In genomic region chr11:67030904-67031602, GRCm38 (mm10) we compare ENCODE assay signal across 12 mouse cellular contexts. TPM values are rescaled to one million over a fixed set of nuclear protein-coding genes. Genes with fewer than 3 reads are reported as not detected.
DNase-seq lines count a peak whose midpoint lies in the region; ATAC-seq and TF ChIP-seq lines count a peak whose summit lies in the region.
"Had no signal": no experiment of that assay in that cellular context is flagged by ENCODE, and none has a peak within 500 bp of the region (broad histone marks: within the 10 kb centered on the region; RNA-seq: fewer than 3 reads in every experiment).

No protein-coding gene starts in this region.

- DNase-seq in CD4-positive, CD25-positive, alpha-beta regulatory T cell, adult 2 months (ENCODE audit: low read depth, low spot score): peak; percentile 23
- DNase-seq in liver: peak; percentile 13
- no peak for DNase-seq in thymus, adult 2 months
- no peak for DNase-seq in limb, embryonic 10.5 days (ENCODE audit: low spot score)
- DNase-seq: heart, postnatal 4 days; liver, embryonic 13.5 days had no signal

- peak; percentile 79 for TF ChIP-seq POLR2A in small intestine, adult 2 months (IDR thresholded peaks at IDR 0.05; ENCODE audit: low read depth, low read length)
- TF ChIP-seq POLR2A in thymus, adult 2 months (IDR thresholded peaks at IDR 0.05; ENCODE audit: control insufficient read depth, extremely low read depth, insufficient read depth, low read length, poor library complexity): no peak

- 42% methylated on average over 16 of the region's 16 CpGs for WGBS in liver, embryonic 12.5 days (ENCODE audit: insufficient replicate concordance)
- WGBS in small intestine, adult 2 months: 24% methylated on average over 16 of the region's 16 CpGs
- WGBS in thymus, adult 2 months: 46% methylated on average over 16 of the region's 16 CpGs
- WGBS in limb, embryonic 10.5 days: 58% methylated on average over 16 of the region's 16 CpGs

- peaks cover 7% of the 10 kb centered on the region; the same call in 1 of the 2 replicates for H3K4me1 ChIP-seq in liver, embryonic 12.5 days
- H3K4me1 ChIP-seq in small intestine, adult 2 months (ENCODE audit: control insufficient read depth, insufficient read depth, insufficient read length, low read length): peaks cover 11% of the 10 kb centered on the region; the same call in 1 of the 2 replicates
- no peaks in the 10 kb centered on the region for H3K4me1 ChIP-seq in thymus, adult 2 months (replicated peaks; ENCODE audit: control insufficient read depth, insufficient read depth, low read length)
- no peaks in the 10 kb centered on the region for H3K4me1 ChIP-seq in limb, embryonic 10.5 days
- H3K4me1 ChIP-seq: liver, embryonic 13.5 days had no signal

- H3K9ac ChIP-seq in liver, embryonic 12.5 days: no peak overlapping the region
- H3K9ac ChIP-seq: liver, embryonic 13.5 days had no signal

- peaks cover 9% of the 10 kb centered on the region for H3K27me3 ChIP-seq in liver, embryonic 12.5 days (replicated peaks)
- H3K27me3 ChIP-seq in small intestine, adult 2 months (ENCODE audit: control insufficient read depth, insufficient read depth, low read length): no peaks in the 10 kb centered on the region
- H3K27me3 ChIP-seq in thymus, adult 2 months (ENCODE audit: control insufficient read depth, insufficient read depth, low read length): no peaks in the 10 kb centered on the region
- H3K27me3 ChIP-seq in limb, embryonic 10.5 days (ENCODE audit: low read depth, poor library complexity, severe bottlenecking): no peaks in the 10 kb centered on the region
- H3K27me3 ChIP-seq: liver, embryonic 13.5 days had no signal

- no peak overlapping the region for H3K4me2 ChIP-seq in liver, embryonic 12.5 days
- H3K4me2 ChIP-seq: liver, embryonic 13.5 days had no signal

- TF ChIP-seq CTCF in small intestine, adult 2 months (IDR thresholded peaks at IDR 0.05; ENCODE audit: extremely low read depth, insufficient read length, insufficient replicate concordance, low read depth, low read length): peak; percentile 51; the same call in 1 of the 2 replicates
- TF ChIP-seq CTCF in thymus, adult 2 months (IDR thresholded peaks at IDR 0.05; ENCODE audit: borderline replicate concordance, control insufficient read depth, extremely low read depth, insufficient read depth, low read length, poor library complexity): no peak

- no peak for ATAC-seq in CD4-positive, CD25-positive, alpha-beta regulatory T cell, adult 4 months
- ATAC-seq in liver, embryonic 12.5 days: no peak
- ATAC-seq in granulocyte monocyte progenitor cell, adult 5-6 weeks (replicated peaks; ENCODE audit: poor library complexity, severe bottlenecking): peak; percentile 80

- H3K4me3 ChIP-seq in liver, embryonic 12.5 days: no peak overlapping the region
- H3K4me3 ChIP-seq in small intestine, adult 2 months (ENCODE audit: low read depth, low read length): peak overlapping the region; percentile 51
- H3K4me3 ChIP-seq in thymus, adult 2 months (ENCODE audit: control insufficient read depth, insufficient read depth, low read length): no peak overlapping the region
- H3K4me3 ChIP-seq in limb, embryonic 10.5 days: no peak overlapping the region
- H3K4me3 ChIP-seq: liver, embryonic 13.5 days; megakaryocyte, embryonic 14.5 days had no signal

- H3K27ac ChIP-seq in liver, embryonic 12.5 days: no peak overlapping the region
- peak overlapping the region; percentile 99 for H3K27ac ChIP-seq in small intestine, adult 2 months (ENCODE audit: insufficient read depth, low read depth, low read length)
- H3K27ac ChIP-seq in thymus, adult 2 months (ENCODE audit: control insufficient read depth, insufficient read depth, low read length): no peak overlapping the region
- H3K27ac ChIP-seq in limb, embryonic 10.5 days: no peak overlapping the region
- H3K27ac ChIP-seq: liver, embryonic 13.5 days had no signal

- no peaks in the 10 kb centered on the region for H3K9me3 ChIP-seq in liver, embryonic 12.5 days (replicated peaks)
- H3K9me3 ChIP-seq in limb, embryonic 10.5 days (replicated peaks): no peaks in the 10 kb centered on the region
- H3K9me3 ChIP-seq: liver, embryonic 13.5 days; megakaryocyte, embryonic 14.5 days had no signal

- H3K36me3 ChIP-seq in liver, embryonic 12.5 days: no peaks in the 10 kb centered on the region
- H3K36me3 ChIP-seq in small intestine, adult 2 months (ENCODE audit: control insufficient read depth, insufficient read depth, low read length): no peaks in the 10 kb centered on the region
- H3K36me3 ChIP-seq in thymus, adult 2 months (ENCODE audit: control insufficient read depth, insufficient read depth, low read length): no peaks in the 10 kb centered on the region
- no peaks in the 10 kb centered on the region for H3K36me3 ChIP-seq in limb, embryonic 10.5 days
- H3K36me3 ChIP-seq: liver, embryonic 13.5 days had no signal

RNA-seq across cellular contexts. Expression of gene Tmem220, which starts 6.1 kb away (rescaled TPM):
- polyA plus RNA-seq in CD4-positive, CD25-positive, alpha-beta regulatory T cell, adult 4 months (2017; shearing (Covaris generic)): 1 to 10 TPM; 1.6 to 1.9 TPM
- polyA plus RNA-seq in liver, embryonic 12.5 days (2016; fragmentation: Nextera tagmentation; extraction: Ambion mirVana): 0.93 and 1.2 TPM in 2 replicates
- 1.5 and 2.1 TPM in 2 replicates for total RNA-seq in granulocyte monocyte progenitor cell, adult 5-6 weeks (2014; fragmentation: Nextera tagmentation)
- 1.9 and 2.4 TPM in 2 replicates for total RNA-seq in granulocyte monocyte progenitor cell, adult 5-6 weeks (2017)
- 2.7 and 3.6 TPM in 2 replicates for polyA plus RNA-seq in small intestine, adult 2 months (2012; rRNA removed)
- 0.45 and 0.54 TPM in 2 replicates for polyA plus RNA-seq in thymus, adult 2 months (2012; rRNA removed)
- 1.1 and 2.0 TPM in 2 replicates for polyA plus RNA-seq in limb, embryonic 10.5 days (2016; fragmentation: Nextera tagmentation; extraction: Ambion mirVana)
- total RNA-seq: monocyte, adult 5-6 weeks had no signal

RNA-seq across cellular contexts. Expression of gene Adprm, which starts 21.3 kb away (rescaled TPM):
- 10 to 100 TPM; 58.5 to 63.8 TPM for polyA plus RNA-seq in CD4-positive, CD25-positive, alpha-beta regulatory T cell, adult 4 months (2017; shearing (Covaris generic))
- polyA plus RNA-seq in liver, embryonic 12.5 days (2016; fragmentation: Nextera tagmentation; extraction: Ambion mirVana): 11.9 and 14.5 TPM in 2 replicates
- total RNA-seq in granulocyte monocyte progenitor cell, adult 5-6 weeks (2014; fragmentation: Nextera tagmentation): 30.6 and 43.1 TPM in 2 replicates
- 28.5 and 35.8 TPM in 2 replicates for total RNA-seq in granulocyte monocyte progenitor cell, adult 5-6 weeks (2017)
- 5.2 and 18.2 TPM in 2 replicates for polyA plus RNA-seq in small intestine, adult 2 months (2012; rRNA removed)
- 18.8 and 26.2 TPM in 2 replicates for polyA plus RNA-seq in thymus, adult 2 months (2012; rRNA removed)
- polyA plus RNA-seq in limb, embryonic 10.5 days (2016; fragmentation: Nextera tagmentation; extraction: Ambion mirVana): 31.3 and 34.0 TPM in 2 replicates

RNA-seq across cellular contexts. Expression of gene Sco1, which starts 21.4 kb away (rescaled TPM):
- 1 to 10 TPM; 6.6 to 9.4 TPM for polyA plus RNA-seq in CD4-positive, CD25-positive, alpha-beta regulatory T cell, adult 4 months (2017; shearing (Covaris generic))
- polyA plus RNA-seq in liver, embryonic 12.5 days (2016; fragmentation: Nextera tagmentation; extraction: Ambion mirVana): 12.8 and 13.4 TPM in 2 replicates
- total RNA-seq in granulocyte monocyte progenitor cell, adult 5-6 weeks (2014; fragmentation: Nextera tagmentation): 13.3 and 16.2 TPM in 2 replicates
- 34.2 and 37.8 TPM in 2 replicates for total RNA-seq in granulocyte monocyte progenitor cell, adult 5-6 weeks (2017)
- 5.6 and 10.7 TPM in 2 replicates for polyA plus RNA-seq in small intestine, adult 2 months (2012; rRNA removed)
- polyA plus RNA-seq in thymus, adult 2 months (2012; rRNA removed): 3.8 and 4.4 TPM in 2 replicates
- 22.8 and 24.7 TPM in 2 replicates for polyA plus RNA-seq in limb, embryonic 10.5 days (2016; fragmentation: Nextera tagmentation; extraction: Ambion mirVana)

RNA-seq across cellular contexts. Expression of gene Myh3, which starts 47.0 kb away (rescaled TPM):
- polyA plus RNA-seq in CD4-positive, CD25-positive, alpha-beta regulatory T cell, adult 4 months (2017; shearing (Covaris generic)): under 1 TPM; 0.12 to 0.23 TPM
- 0.58 and 1.4 TPM in 2 replicates for polyA plus RNA-seq in liver, embryonic 12.5 days (2016; fragmentation: Nextera tagmentation; extraction: Ambion mirVana)
- total RNA-seq in granulocyte monocyte progenitor cell, adult 5-6 weeks (2014; fragmentation: Nextera tagmentation): not detected in 2 replicates
- not detected in 2 replicates for total RNA-seq in granulocyte monocyte progenitor cell, adult 5-6 weeks (2017)
- 0.01 and 0.06 TPM in 2 replicates for polyA plus RNA-seq in small intestine, adult 2 months (2012; rRNA removed)
- 0.14 and 0.18 TPM in 2 replicates for polyA plus RNA-seq in thymus, adult 2 months (2012; rRNA removed)
- 0.24 and 0.78 TPM in 2 replicates for polyA plus RNA-seq in limb, embryonic 10.5 days (2016; fragmentation: Nextera tagmentation; extraction: Ambion mirVana)
- total RNA-seq: monocyte, adult 5-6 weeks had no signal

Comparison
In these comparisons a context has a peak if more than half of its experiments do, and no peak if none do; other contexts are left out.
1. DNase-seq: peak in CD4-positive, CD25-positive, alpha-beta regulatory T cell, adult 2 months (single experiment) and liver (single experiment); none in thymus, adult 2 months (single experiment) and limb, embryonic 10.5 days (single experiment).